Mouse (Mus musculus) liver (tissue): ENCODE measurements around the gene Tcerg1l.

Experiments used
- DNase-seq: peaks from one replicate; pipeline ENCODE4 v3.0.0-alpha.2; 2020; ENCODE audit warnings: mixed read lengths

The Tcerg1l gene

GRCm38 (mm10) chr7:138215177-138215830, 182.2 kb downstream of the Tcerg1l start:
- no peak for DNase-seq

- DNase-seq: no peak
Observed at GRCm38 (mm10) chr7:138214710-138215109, 182.8 kb downstream of the Tcerg1l start.

- peak; percentile 5 for DNase-seq
Observed at GRCm38 (mm10) chr7:138209769-138210168, 187.8 kb downstream of the Tcerg1l start.

GRCm38 (mm10) chr7:138205124-138205523, 192.4 kb downstream of the Tcerg1l start:
- no peak for DNase-seq

GRCm38 (mm10) chr7:138202162-138202832, 195.2 kb downstream of the Tcerg1l start:
- no peak for DNase-seq

- DNase-seq: no peak
Observed at GRCm38 (mm10) chr7:138199333-138200058, 198.0 kb downstream of the Tcerg1l start.

- no peak for DNase-seq
Observed at GRCm38 (mm10) chr7:138196139-138196538, 201.4 kb downstream of the Tcerg1l start.

GRCm38 (mm10) chr7:138184197-138184596, 213.3 kb downstream of the Tcerg1l start:
- no peak for DNase-seq

GRCm38 (mm10) chr7:138182216-138182615, 215.3 kb downstream of the Tcerg1l start:
- no peak for DNase-seq

- DNase-seq: no peak
Observed at GRCm38 (mm10) chr7:138178617-138179016, 218.9 kb downstream of the Tcerg1l start.

GRCm38 (mm10) chr7:138176026-138176425, 221.5 kb downstream of the Tcerg1l start:
- DNase-seq: no peak

- DNase-seq: no peak
Observed at GRCm38 (mm10) chr7:138170389-138170788, 227.1 kb downstream of the Tcerg1l start.
